Mouse (Mus musculus): ENCODE measurements around the gene Mlana. TPM values are rescaled to one million over a fixed set of nuclear protein-coding genes. Genes with fewer than 3 reads are reported as not detected.

The Mlana gene
- not detected in 2 replicates for polyA plus RNA-seq (2012; rRNA removed)

DNA sequence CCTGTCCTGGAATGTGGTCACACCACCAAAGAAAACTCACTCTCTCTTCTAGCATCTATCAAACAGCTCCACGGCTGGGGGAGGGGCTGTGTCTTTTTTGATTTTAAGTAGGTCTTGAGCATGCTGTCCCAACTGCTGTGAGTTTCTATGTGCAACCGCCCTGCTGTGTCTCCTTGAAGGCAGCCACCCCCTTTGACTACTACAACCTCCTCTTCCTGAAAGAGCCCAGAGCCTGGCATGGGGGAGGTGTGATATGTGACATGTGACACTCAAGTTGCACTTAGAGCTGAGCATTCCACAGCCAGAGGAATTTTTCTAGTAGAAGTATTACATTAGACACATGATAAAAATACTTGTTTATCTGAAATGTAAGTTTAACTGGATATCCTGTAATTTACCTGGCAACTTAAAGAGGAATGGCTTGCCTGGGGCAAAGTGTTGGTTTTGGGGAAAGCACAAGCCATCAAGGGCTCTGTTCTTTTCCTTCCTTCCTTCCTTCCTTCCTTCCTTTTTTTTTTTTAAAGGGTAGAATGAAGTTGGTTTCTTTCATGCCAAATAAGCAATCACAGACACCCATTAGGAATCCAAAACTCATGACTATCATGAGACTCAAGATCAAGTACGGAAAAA lies at the start of gene Mlana:
TSS of gene Mlana (plus strand) at position 580 of the 630 bp plus-strand sequence.
- Histone ChIP-seq H3K4me1 (ENCODE audit: control insufficient read depth, insufficient read depth, low read length) (no peaks in the 10 kb centered on the region), H3K27me3 (ENCODE audit: control insufficient read depth, insufficient read depth, low read length) (no peaks in the 10 kb centered on the region), H3K27ac (ENCODE audit: insufficient read depth, low read length) (no peak within 1 kb of the TSS), H3K4me3 (replicated peaks; ENCODE audit: insufficient read depth, low read depth, low read length) (no peak within 1 kb of the TSS)
- DNase-seq, result no peak
- TF ChIP-seq CTCF (IDR thresholded peaks at IDR 0.05; ENCODE audit: borderline replicate concordance, insufficient read depth, low read depth, low read length) (no peak), POLR2A (IDR thresholded peaks at IDR 0.05; ENCODE audit: borderline replicate concordance, insufficient read depth, low read length) (no peak)
- 40% methylated on average over 3 of the region's 3 CpGs for WGBS

DNA sequence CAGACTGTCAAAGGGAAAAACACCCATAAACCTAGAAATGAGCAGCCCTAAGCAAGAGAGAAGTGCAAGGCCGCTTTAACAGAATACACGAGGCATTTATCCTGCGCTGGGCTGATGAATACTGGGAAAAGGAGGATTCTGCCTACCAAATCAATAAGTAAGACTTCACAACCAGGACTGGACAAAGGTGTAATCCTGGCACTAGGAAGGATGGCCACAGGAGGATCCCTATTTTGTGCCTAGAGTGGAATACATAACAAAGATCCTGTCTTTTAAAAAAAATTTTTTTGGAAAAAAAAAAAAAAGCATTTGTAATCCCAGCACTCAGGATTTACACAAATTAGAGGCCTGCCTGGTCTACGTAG lies 49.1 kb upstream of the Mlana start:
- peak overlapping the region; percentile 82 for H3K4me3 ChIP-seq (replicated peaks; ENCODE audit: insufficient read depth, low read depth, low read length)
- DNase-seq, result no peak
- TF ChIP-seq POLR2A (IDR thresholded peaks at IDR 0.05; ENCODE audit: borderline replicate concordance, insufficient read depth, low read length) (no peak; the same call in 1 of the 2 replicates), CTCF (IDR thresholded peaks at IDR 0.05; ENCODE audit: borderline replicate concordance, insufficient read depth, low read depth, low read length) (no peak)
- no peaks in the 10 kb centered on the region for H3K27me3 ChIP-seq (ENCODE audit: control insufficient read depth, insufficient read depth, low read length)
- WGBS, result 18% methylated on average over 4 of the region's 4 CpGs
- peak overlapping the region; percentile 36; the same call in 1 of the 2 replicates for H3K27ac ChIP-seq (ENCODE audit: insufficient read depth, low read length)
- H3K4me1 ChIP-seq (ENCODE audit: control insufficient read depth, insufficient read depth, low read length), result no peaks in the 10 kb centered on the region; the same call in 1 of the 2 replicates

DNA sequence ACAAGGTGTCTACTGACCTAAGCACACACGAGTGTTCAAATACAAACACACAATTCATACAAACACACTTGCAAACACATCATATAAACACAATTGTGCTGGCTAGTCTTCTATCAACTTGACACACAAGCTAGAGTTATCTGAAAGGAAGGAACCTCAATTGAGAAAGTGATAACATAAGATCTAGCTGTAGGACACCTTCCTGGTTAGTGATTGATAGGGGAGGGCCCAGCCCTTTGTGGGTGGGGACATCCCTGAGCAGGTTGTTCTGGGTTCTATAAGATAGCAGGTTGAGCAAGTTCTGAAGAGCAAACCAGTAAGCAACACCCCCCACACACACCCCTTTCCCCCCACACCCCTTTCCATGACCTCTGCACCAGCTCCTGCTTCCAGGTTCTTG lies 47.9 kb upstream of the Mlana start:
- Histone ChIP-seq H3K27me3 (ENCODE audit: control insufficient read depth, insufficient read depth, low read length) (no peaks in the 10 kb centered on the region), H3K4me3 (replicated peaks; ENCODE audit: insufficient read depth, low read depth, low read length) (no peak overlapping the region), H3K27ac (ENCODE audit: insufficient read depth, low read length) (no peak overlapping the region), H3K4me1 (ENCODE audit: control insufficient read depth, insufficient read depth, low read length) (no peaks in the 10 kb centered on the region; the same call in 1 of the 2 replicates)
- TF ChIP-seq POLR2A (IDR thresholded peaks at IDR 0.05; ENCODE audit: borderline replicate concordance, insufficient read depth, low read length) (no peak), CTCF (IDR thresholded peaks at IDR 0.05; ENCODE audit: borderline replicate concordance, insufficient read depth, low read depth, low read length) (no peak)
- no peak for DNase-seq
- WGBS, result 95% methylated on average over 1 of the region's 1 CpGs

DNA sequence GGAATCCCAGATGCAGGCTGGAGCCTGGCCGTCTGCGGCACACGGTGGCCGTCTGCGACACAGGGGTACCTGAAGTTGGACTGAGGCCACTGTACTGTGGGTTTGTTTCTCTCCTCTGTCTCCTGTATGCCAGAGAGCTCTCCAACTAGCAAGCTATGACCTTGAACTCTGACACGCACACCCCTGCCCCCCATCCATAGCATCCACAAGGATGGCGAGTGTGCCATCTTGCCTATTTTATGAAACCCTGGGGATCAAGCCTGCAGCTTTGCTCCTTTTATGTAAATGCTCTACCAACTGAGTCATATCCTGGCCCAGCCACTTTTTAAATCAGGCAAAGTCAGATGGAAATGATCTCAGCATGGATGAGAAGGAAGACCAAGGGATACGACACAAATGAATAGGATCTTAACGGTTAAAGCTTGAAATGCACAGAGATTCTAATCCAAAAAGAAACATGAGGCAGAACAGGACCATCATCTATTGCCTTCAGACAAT lies 43.8 kb upstream of the Mlana start:
- H3K27me3 ChIP-seq (ENCODE audit: control insufficient read depth, insufficient read depth, low read length), result no peaks in the 10 kb centered on the region
- H3K4me1 ChIP-seq (ENCODE audit: control insufficient read depth, insufficient read depth, low read length), result no peaks in the 10 kb centered on the region
- no peak for TF ChIP-seq POLR2A (IDR thresholded peaks at IDR 0.05; ENCODE audit: borderline replicate concordance, insufficient read depth, low read length)
- TF ChIP-seq CTCF (IDR thresholded peaks at IDR 0.05; ENCODE audit: borderline replicate concordance, insufficient read depth, low read depth, low read length), result no peak
- no peak for DNase-seq
- H3K27ac ChIP-seq (ENCODE audit: insufficient read depth, low read length), result no peak overlapping the region
- H3K4me3 ChIP-seq (replicated peaks; ENCODE audit: insufficient read depth, low read depth, low read length), result no peak overlapping the region
- WGBS, result 87% methylated on average over 9 of the region's 9 CpGs

DNA sequence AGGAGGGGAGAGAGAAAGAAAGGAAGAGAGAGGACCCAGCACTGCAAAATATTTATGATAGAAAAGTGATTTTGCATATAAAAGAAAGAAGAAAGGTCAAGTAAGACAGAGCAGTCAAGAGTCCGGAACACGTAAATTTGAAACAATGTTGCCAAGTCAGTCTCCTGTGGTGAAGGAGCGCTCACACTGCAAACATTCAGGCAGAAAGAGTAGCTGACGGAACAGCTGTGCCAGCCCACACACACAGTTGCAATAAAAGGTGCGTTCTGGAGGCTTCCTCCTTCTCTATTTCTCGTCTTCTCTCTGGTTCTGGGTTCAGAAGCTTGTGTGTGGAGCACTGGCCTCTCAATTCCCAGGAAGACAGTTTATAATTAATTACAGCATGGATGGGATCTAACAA lies 42.5 kb upstream of the Mlana start:
- no peak overlapping the region for H3K27ac ChIP-seq (ENCODE audit: insufficient read depth, low read length)
- 23% methylated on average over 6 of the region's 6 CpGs for WGBS
- TF ChIP-seq POLR2A (IDR thresholded peaks at IDR 0.05; ENCODE audit: borderline replicate concordance, insufficient read depth, low read length) (no peak), CTCF (IDR thresholded peaks at IDR 0.05; ENCODE audit: borderline replicate concordance, insufficient read depth, low read depth, low read length) (no peak)
- no peaks in the 10 kb centered on the region for H3K4me1 ChIP-seq (ENCODE audit: control insufficient read depth, insufficient read depth, low read length)
- no peaks in the 10 kb centered on the region for H3K27me3 ChIP-seq (ENCODE audit: control insufficient read depth, insufficient read depth, low read length)
- no peak for DNase-seq
- H3K4me3 ChIP-seq (replicated peaks; ENCODE audit: insufficient read depth, low read depth, low read length), result no peak overlapping the region

DNA sequence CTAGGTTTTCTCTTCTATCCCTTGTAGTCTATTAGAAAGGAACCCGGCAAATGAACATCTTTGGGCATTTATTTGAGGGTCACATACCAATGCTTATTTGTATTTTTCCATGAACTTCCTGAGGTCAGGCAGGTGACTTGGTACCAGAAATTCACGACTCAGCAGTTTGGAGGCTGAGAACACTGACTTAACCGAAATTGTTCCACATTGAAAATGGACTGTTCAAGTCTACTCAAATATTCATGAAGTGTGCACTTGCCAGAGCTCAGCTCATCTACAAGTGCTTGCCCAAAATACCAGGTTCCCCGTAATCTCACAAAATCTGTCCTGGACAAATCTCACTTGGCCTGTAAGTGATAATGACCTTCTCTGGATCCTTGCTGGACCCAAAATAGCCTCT lies 41.6 kb upstream of the Mlana start:
- TF ChIP-seq POLR2A (IDR thresholded peaks at IDR 0.05; ENCODE audit: borderline replicate concordance, insufficient read depth, low read length) (no peak), CTCF (IDR thresholded peaks at IDR 0.05; ENCODE audit: borderline replicate concordance, insufficient read depth, low read depth, low read length) (no peak)
- DNase-seq, result no peak
- WGBS, result 78% methylated on average over 4 of the region's 4 CpGs
- H3K27me3 ChIP-seq (ENCODE audit: control insufficient read depth, insufficient read depth, low read length), result no peaks in the 10 kb centered on the region
- no peak overlapping the region for H3K27ac ChIP-seq (ENCODE audit: insufficient read depth, low read length)
- H3K4me1 ChIP-seq (ENCODE audit: control insufficient read depth, insufficient read depth, low read length), result no peaks in the 10 kb centered on the region
- H3K4me3 ChIP-seq (replicated peaks; ENCODE audit: insufficient read depth, low read depth, low read length), result no peak overlapping the region

DNA sequence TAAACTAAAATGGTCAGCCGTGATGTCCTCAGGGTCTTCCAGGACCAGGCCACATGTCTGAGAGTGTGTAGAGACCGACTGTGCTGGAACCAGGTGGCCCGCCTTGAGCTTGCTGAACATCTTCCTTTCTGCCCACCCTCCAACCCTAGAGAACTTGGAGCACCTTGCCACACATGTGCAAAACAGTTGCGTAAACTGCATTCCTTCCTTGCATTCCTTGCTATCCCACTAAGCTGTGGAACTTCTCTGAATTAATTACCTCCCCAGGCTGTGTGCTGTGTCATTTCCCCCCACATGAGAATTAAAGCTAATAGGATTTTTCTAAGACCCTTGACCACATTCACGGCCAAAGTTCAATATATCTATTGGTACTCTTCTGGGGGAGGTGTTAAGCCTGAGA lies 41.0 kb upstream of the Mlana start:
- Histone ChIP-seq H3K4me1 (ENCODE audit: control insufficient read depth, insufficient read depth, low read length) (no peaks in the 10 kb centered on the region), H3K4me3 (replicated peaks; ENCODE audit: insufficient read depth, low read depth, low read length) (no peak overlapping the region), H3K27me3 (ENCODE audit: control insufficient read depth, insufficient read depth, low read length) (no peaks in the 10 kb centered on the region), H3K27ac (ENCODE audit: insufficient read depth, low read length) (no peak overlapping the region)
- no peak for DNase-seq
- 88% methylated on average over 5 of the region's 5 CpGs for WGBS
- TF ChIP-seq POLR2A (IDR thresholded peaks at IDR 0.05; ENCODE audit: borderline replicate concordance, insufficient read depth, low read length) (no peak), CTCF (IDR thresholded peaks at IDR 0.05; ENCODE audit: borderline replicate concordance, insufficient read depth, low read depth, low read length) (no peak)

DNA sequence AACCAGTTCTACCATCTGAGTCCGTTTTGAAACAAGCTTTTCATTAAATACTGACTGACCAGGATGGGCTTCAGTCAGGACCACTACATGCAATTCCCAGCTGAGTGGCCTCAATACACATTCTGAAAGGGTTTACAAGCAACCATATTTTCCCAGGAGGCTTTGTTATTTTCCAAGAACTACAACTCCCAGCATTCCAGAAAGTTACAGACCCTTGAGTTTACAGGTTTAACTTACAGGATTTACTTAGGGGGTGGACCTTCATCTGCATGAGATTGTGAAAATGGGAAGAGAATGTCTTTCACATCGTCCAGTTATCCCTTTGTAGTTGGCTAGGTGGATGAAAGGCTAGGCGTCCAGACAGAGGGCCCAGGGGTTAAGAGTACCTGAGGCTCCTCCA lies 40.6 kb upstream of the Mlana start:
- H3K27ac ChIP-seq (ENCODE audit: insufficient read depth, low read length), result no peak overlapping the region
- H3K4me3 ChIP-seq (replicated peaks; ENCODE audit: insufficient read depth, low read depth, low read length), result no peak overlapping the region
- no peak for TF ChIP-seq POLR2A (IDR thresholded peaks at IDR 0.05; ENCODE audit: borderline replicate concordance, insufficient read depth, low read length)
- TF ChIP-seq CTCF (IDR thresholded peaks at IDR 0.05; ENCODE audit: borderline replicate concordance, insufficient read depth, low read depth, low read length), result no peak
- 66% methylated on average over 3 of the region's 3 CpGs for WGBS
- no peaks in the 10 kb centered on the region for H3K27me3 ChIP-seq (ENCODE audit: control insufficient read depth, insufficient read depth, low read length)
- no peaks in the 10 kb centered on the region for H3K4me1 ChIP-seq (ENCODE audit: control insufficient read depth, insufficient read depth, low read length)
- DNase-seq, result no peak

All from cerebellum, adult 2 months (tissue).